Mouse (Mus musculus) intestine, embryonic 16.5 days (tissue): ENCODE data around the gene Slc38a3. TPM values are rescaled to one million over a fixed set of nuclear protein-coding genes. Genes with fewer than 3 reads are reported as not detected.

Source experiments
- ATAC-seq: fragments of 200-750 bp; cut with Nextera tagmentation; 2 replicates; pipeline ENCODE4 v1.8.0; 2017; ENCODE audit warnings: moderate TSS enrichment, moderate library complexity
- H3K27ac ChIP-seq: fragments of 300-500 bp; sonication (generic); 2 replicates; pipeline ENCODE4 v1.5.1; 2014; ENCODE audit warnings: mild to moderate bottlenecking, low read length
- H3K27me3 ChIP-seq: fragments of 300-500 bp; sonication (generic); replicated peaks from 2 replicates; pipeline ENCODE4 v1.6.1; 2014; ENCODE audit warnings: low read length, control low read depth, mixed read lengths; ENCODE audit not compliant: control insufficient read depth, insufficient read depth
- H3K36me3 ChIP-seq: fragments of 300-500 bp; sonication (generic); 2 replicates; pipeline ENCODE4 v1.6.1; 2014; ENCODE audit warnings: low read length, control low read depth; ENCODE audit not compliant: control insufficient read depth, insufficient read depth
- H3K4me1 ChIP-seq: fragments of 300-500 bp; sonication (generic); 2 replicates; pipeline ENCODE4 v1.6.1; 2014; ENCODE audit warnings: low read length, control low read depth, mixed read lengths; ENCODE audit not compliant: control insufficient read depth, insufficient read depth
- H3K4me2 ChIP-seq: fragments of 300-500 bp; sonication (generic); 2 replicates; pipeline ENCODE4 v1.6.1; 2014; ENCODE audit warnings: low read depth, low read length, control low read depth
- H3K4me3 ChIP-seq: fragments of 300-500 bp; sonication (generic); 2 replicates; pipeline ENCODE4 v1.5.1; 2014; ENCODE audit warnings: mild to moderate bottlenecking, low read length
- H3K9ac ChIP-seq: fragments of 300-500 bp; sonication (generic); 2 replicates; pipeline ENCODE4 v1.6.1; 2014; ENCODE audit warnings: low read depth, low read length
- H3K9me3 ChIP-seq: fragments of 300-500 bp; sonication (generic); 2 replicates; pipeline ENCODE4 v1.6.1; 2016; ENCODE audit warnings: low read length, control low read depth; ENCODE audit not compliant: control insufficient read depth
- WGBS: fragments of 180-500 bp; shearing (Covaris S2); extraction: QIAGEN DNeasy Blood & Tissue Kit; methylation state at CpG from one replicate; pipeline ENCODE4 v1.1.7; 2014; 5-methylcytosine and 5-hydroxymethylcytosine counted together
- polyA plus RNA-seq: library from polyadenylated mRNA; unstranded; fragments of >200 nt; fragmentation: Nextera tagmentation; extraction: Ambion mirVana; gene quantifications from 2 replicates; pipeline ENCODE4 v1.2.1, GENCODE M21; 2015

Slc38a3 gene
- polyA plus RNA-seq, 1 experiment from 2014 or later = 10.1 TPM

- Histone ChIP-seq H3K4me3 (no peak overlapping the region), H3K36me3 (peaks cover 2% of the 10 kb centered on the region; the same call in 1 of the 2 replicates), H3K27ac (no peak overlapping the region), H3K27me3 (no peaks in the 10 kb centered on the region), H3K9me3 (no peaks in the 10 kb centered on the region), H3K4me2 (0 out of 2 replicates have a peak overlapping the region, but pooled peaks have one; percentile 11), H3K4me1 (peaks cover 52% of the 10 kb centered on the region), H3K9ac (peak overlapping the region; percentile 36; the same call in 1 of the 2 replicates)
- ATAC-seq = no peak
- 13% methylated on average over 10 of the region's 10 CpGs for WGBS
These were observed 67.2 kb downstream of the Slc38a3 start for GRCm38 (mm10) chr9:107602068-107602648.

DNA sequence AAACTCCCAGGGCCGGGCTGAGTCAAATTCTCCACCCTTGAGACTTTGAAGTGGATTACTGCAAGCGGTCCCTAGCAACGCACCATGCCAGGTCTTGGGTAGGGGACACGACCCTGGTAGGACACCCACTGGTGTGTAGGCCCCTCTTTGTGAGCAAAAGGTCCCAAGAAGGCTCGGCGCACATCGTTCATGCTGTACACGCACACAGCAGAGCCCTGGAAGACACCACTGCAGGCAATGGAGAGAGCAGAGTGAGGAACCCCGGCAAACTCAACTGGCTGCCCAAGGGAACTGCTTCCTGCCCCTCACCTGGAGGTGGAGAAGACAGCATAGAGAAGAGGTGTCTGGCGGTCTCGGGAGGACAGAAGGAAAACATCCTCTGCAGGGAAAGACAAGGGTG, 68.1 kb downstream of the Slc38a3 start:
- Histone ChIP-seq H3K9ac (peak overlapping the region; percentile 3; the same call in 1 of the 2 replicates), H3K27ac (no peak overlapping the region), H3K9me3 (no peaks in the 10 kb centered on the region), H3K36me3 (peaks cover 2% of the 10 kb centered on the region; the same call in 1 of the 2 replicates), H3K27me3 (no peaks in the 10 kb centered on the region), H3K4me1 (peaks cover 46% of the 10 kb centered on the region), H3K4me3 (no peak overlapping the region), H3K4me2 (no peak overlapping the region)
- WGBS = 83% methylated on average over 11 of the region's 11 CpGs
- no peak for ATAC-seq

GRCm38 (mm10) chr9:107600745-107601144, 68.6 kb downstream of the Slc38a3 start:
- Histone ChIP-seq H3K9me3 (no peaks in the 10 kb centered on the region), H3K4me3 (no peak overlapping the region), H3K9ac (no peak overlapping the region), H3K36me3 (peaks cover 2% of the 10 kb centered on the region; the same call in 1 of the 2 replicates), H3K4me2 (no peak overlapping the region), H3K27me3 (no peaks in the 10 kb centered on the region), H3K27ac (no peak overlapping the region), H3K4me1 (peaks cover 46% of the 10 kb centered on the region)
- no peak for ATAC-seq
- WGBS = 72% methylated on average over 12 of the region's 12 CpGs

Other genes with a start within 250 kb of the Slc38a3 start
- 39.4 and 40.6 TPM in 2 replicates for gene Tmem115, start 135.6 kb downstream of the Slc38a3 start, polyA plus RNA-seq
- gene Cyb561d2, start 127.3 kb downstream of the Slc38a3 start, polyA plus RNA-seq = 39.2 and 39.9 TPM in 2 replicates
- 39.1 and 39.8 TPM in 2 replicates for gene Nprl2, start 127.3 kb downstream of the Slc38a3 start, polyA plus RNA-seq
- gene Zmynd10, start 122.2 kb downstream of the Slc38a3 start, polyA plus RNA-seq = 2.3 and 2.5 TPM in 2 replicates
- 52.5 and 53.7 TPM in 2 replicates for gene Rassf1, start 118.0 kb downstream of the Slc38a3 start, polyA plus RNA-seq
- gene Tusc2, start 106.3 kb downstream of the Slc38a3 start, polyA plus RNA-seq = 49.6 and 50.6 TPM in 2 replicates
- 88.2 and 91.2 TPM in 2 replicates for gene Hyal2, start 101.6 kb downstream of the Slc38a3 start, polyA plus RNA-seq
- 5.8 and 5.9 TPM in 2 replicates for gene Hyal1, start 92.6 kb downstream of the Slc38a3 start, polyA plus RNA-seq
- gene Naa80, start 90.6 kb downstream of the Slc38a3 start, polyA plus RNA-seq = 19.2 and 20.2 TPM in 2 replicates
- gene Hyal3, start 88.7 kb downstream of the Slc38a3 start, polyA plus RNA-seq = 0.66 and 0.68 TPM in 2 replicates
- 79.0 and 89.6 TPM in 2 replicates for gene Ifrd2, start 81.9 kb downstream of the Slc38a3 start, polyA plus RNA-seq
- gene Sema3b, start 60.3 kb downstream of the Slc38a3 start, polyA plus RNA-seq = 50.4 and 54.9 TPM in 2 replicates
- 301 and 311 TPM in 2 replicates for gene Gnai2, start 34.2 kb downstream of the Slc38a3 start, polyA plus RNA-seq
- 0.98 and 1.6 TPM in 2 replicates for gene Gnat1, start 10.2 kb upstream of the Slc38a3 start, polyA plus RNA-seq
- 5.7 and 8.3 TPM in 2 replicates for gene Sema3f, start 40.9 kb upstream of the Slc38a3 start, polyA plus RNA-seq
- gene Rbm5, start 101.5 kb upstream of the Slc38a3 start, polyA plus RNA-seq = 127 and 145 TPM in 2 replicates
- gene Rbm6, start 203.7 kb upstream of the Slc38a3 start, polyA plus RNA-seq = 48.6 and 55.4 TPM in 2 replicates
- gene Mon1a, start 218.6 kb upstream of the Slc38a3 start, polyA plus RNA-seq = 22.5 and 23.8 TPM in 2 replicates
- gene Mst1r, start 237.3 kb upstream of the Slc38a3 start, polyA plus RNA-seq = 13.3 and 16.9 TPM in 2 replicates